Mouse (Mus musculus) hindbrain, embryonic 16.5 days (tissue): ENCODE data around the gene Plpp3. TPM values are rescaled to one million over a fixed set of nuclear protein-coding genes. Genes with fewer than 3 reads are reported as not detected.

Experiments
- ATAC-seq: fragments of 200-750 bp; cut with Nextera tagmentation; 2 replicates; pipeline ENCODE4 v1.8.0; 2017; ENCODE audit warnings: moderate TSS enrichment, moderate library complexity
- H3K27ac ChIP-seq: fragments of 300-500 bp; sonication (generic); 2 replicates; pipeline ENCODE4 v1.5.1; 2014; ENCODE audit warnings: low read depth, mild to moderate bottlenecking, control low read depth, low read length, moderate library complexity
- H3K27me3 ChIP-seq: fragments of 300-500 bp; sonication (generic); replicated peaks from 2 replicates; pipeline ENCODE4 v1.6.1; 2014; ENCODE audit warnings: low read length; ENCODE audit not compliant: control insufficient read depth, insufficient read depth
- H3K36me3 ChIP-seq: fragments of 300-500 bp; sonication (generic); 2 replicates; pipeline ENCODE4 v1.6.1; 2014; ENCODE audit warnings: mild to moderate bottlenecking, low read length, moderate library complexity, mixed read lengths; ENCODE audit not compliant: control insufficient read depth, insufficient read depth
- H3K4me1 ChIP-seq: fragments of 300-500 bp; sonication (generic); 2 replicates; pipeline ENCODE4 v1.6.1; 2014; ENCODE audit warnings: low read depth, low read length; ENCODE audit not compliant: control insufficient read depth, insufficient read depth
- H3K4me2 ChIP-seq: fragments of 300-500 bp; sonication (generic); 2 replicates; pipeline ENCODE4 v1.6.1; 2014; ENCODE audit warnings: mild to moderate bottlenecking, low read length, control low read depth, moderate library complexity
- H3K4me3 ChIP-seq: fragments of 300-500 bp; sonication (generic); 2 replicates; pipeline ENCODE4 v1.5.1; 2014; ENCODE audit warnings: mild to moderate bottlenecking, low read length, control low read depth, moderate library complexity
- H3K9ac ChIP-seq: fragments of 300-500 bp; sonication (generic); 2 replicates; pipeline ENCODE4 v1.6.1; 2014; ENCODE audit warnings: low read depth, mild to moderate bottlenecking, control low read depth, low read length, moderate library complexity
- H3K9me3 ChIP-seq: fragments of 300-500 bp; sonication (generic); 2 replicates; pipeline ENCODE4 v1.6.1; 2014; ENCODE audit warnings: mild to moderate bottlenecking, low read length, moderate library complexity; ENCODE audit not compliant: control insufficient read depth
- WGBS: fragments of 180-500 bp; shearing (Covaris S2); extraction: QIAGEN DNeasy Blood & Tissue Kit; methylation state at CpG from one replicate; pipeline ENCODE4 v1.1.7; 2014; 5-methylcytosine and 5-hydroxymethylcytosine counted together
- polyA plus RNA-seq: library from polyadenylated mRNA; unstranded; fragments of >200 nt; fragmentation: Nextera tagmentation; extraction: Ambion mirVana; gene quantifications from 2 replicates; pipeline ENCODE4 v1.2.1, GENCODE M21; 2015

The Plpp3 gene
- polyA plus RNA-seq, 1 experiment from 2014 or later = 122 TPM

DNA sequence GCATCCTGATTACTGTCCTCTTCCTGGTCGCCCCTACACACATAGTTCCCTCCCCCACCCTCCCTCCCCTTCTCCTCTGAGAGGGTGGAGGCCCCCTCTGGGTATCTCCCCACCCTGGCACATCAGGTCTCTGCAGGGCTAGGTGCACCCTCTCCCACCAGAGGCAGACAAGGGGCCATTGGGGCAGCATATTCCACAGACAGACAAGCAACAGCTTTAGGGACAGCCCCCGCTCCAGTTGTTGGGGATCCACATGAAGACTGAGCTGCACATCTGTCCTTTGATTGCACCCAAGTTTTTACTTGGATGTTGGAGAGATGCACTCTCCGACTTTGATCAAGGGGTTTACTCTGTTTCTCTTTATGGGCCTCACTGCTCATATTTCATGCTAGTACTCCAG, 43.7 kb upstream of the Plpp3 start:
- Histone ChIP-seq H3K36me3 (no peaks in the 10 kb centered on the region), H3K9me3 (no peaks in the 10 kb centered on the region), H3K27me3 (no peaks in the 10 kb centered on the region), H3K27ac (no peak overlapping the region), H3K4me3 (no peak overlapping the region), H3K4me1 (peaks cover 9% of the 10 kb centered on the region; the same call in 1 of the 2 replicates), H3K4me2 (no peak overlapping the region), H3K9ac (no peak overlapping the region)
- 78% methylated on average over 3 of the region's 3 CpGs for WGBS
- no peak for ATAC-seq

DNA sequence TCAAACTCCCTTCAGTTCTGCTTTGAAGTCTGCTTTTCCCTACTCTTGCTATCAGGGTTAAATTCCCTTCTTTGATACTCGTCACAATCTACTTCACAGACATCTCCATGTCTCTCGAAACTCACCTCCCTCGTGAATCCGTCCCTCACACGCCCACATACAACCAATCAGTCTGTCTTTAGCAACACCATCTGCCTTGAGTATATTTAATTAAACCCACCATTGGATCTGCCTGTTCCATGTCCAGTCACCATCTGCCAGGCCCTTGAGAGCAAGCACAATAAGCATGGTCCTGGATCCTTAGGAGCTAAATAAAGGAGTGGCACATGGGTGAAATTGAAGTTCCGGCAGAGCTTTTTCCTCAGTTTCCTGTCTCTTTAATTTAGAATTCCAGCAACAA, 36.1 kb upstream of the Plpp3 start:
- Histone ChIP-seq H3K4me2 (no peak overlapping the region), H3K36me3 (no peaks in the 10 kb centered on the region), H3K4me1 (no peaks in the 10 kb centered on the region), H3K9me3 (no peaks in the 10 kb centered on the region), H3K27me3 (no peaks in the 10 kb centered on the region), H3K4me3 (no peak overlapping the region), H3K9ac (no peak overlapping the region), H3K27ac (no peak overlapping the region)
- WGBS = 52% methylated on average over 6 of the region's 6 CpGs
- ATAC-seq = no peak

DNA sequence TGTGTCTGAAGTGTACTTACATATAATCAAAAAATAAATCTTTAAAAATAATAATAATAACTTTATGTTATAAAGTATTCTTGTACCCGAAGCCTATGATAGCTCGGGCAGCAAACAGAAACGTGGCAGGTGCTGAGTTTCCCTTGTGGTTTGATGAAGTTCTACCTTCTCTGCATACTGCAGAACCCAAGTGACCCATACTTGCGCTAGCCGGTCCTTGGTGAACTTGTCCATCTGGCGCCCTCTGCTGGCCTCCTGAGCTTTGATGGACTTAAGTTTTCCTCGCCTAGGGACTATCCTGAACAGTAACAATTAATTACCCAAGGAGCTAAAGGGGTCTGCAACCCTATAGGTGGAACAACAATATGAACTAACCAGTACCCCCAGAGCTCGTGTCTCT, 34.7 kb upstream of the Plpp3 start:
- Histone ChIP-seq H3K4me2 (no peak overlapping the region), H3K4me3 (no peak overlapping the region), H3K36me3 (no peaks in the 10 kb centered on the region), H3K9ac (no peak overlapping the region), H3K27ac (no peak overlapping the region), H3K27me3 (no peaks in the 10 kb centered on the region), H3K9me3 (0 out of 2 replicates have a peak, but pooled peaks cover 3% of the 10 kb centered on the region), H3K4me1 (no peaks in the 10 kb centered on the region)
- WGBS = 49% methylated on average over 7 of the region's 8 CpGs
- ATAC-seq = no peak

DNA sequence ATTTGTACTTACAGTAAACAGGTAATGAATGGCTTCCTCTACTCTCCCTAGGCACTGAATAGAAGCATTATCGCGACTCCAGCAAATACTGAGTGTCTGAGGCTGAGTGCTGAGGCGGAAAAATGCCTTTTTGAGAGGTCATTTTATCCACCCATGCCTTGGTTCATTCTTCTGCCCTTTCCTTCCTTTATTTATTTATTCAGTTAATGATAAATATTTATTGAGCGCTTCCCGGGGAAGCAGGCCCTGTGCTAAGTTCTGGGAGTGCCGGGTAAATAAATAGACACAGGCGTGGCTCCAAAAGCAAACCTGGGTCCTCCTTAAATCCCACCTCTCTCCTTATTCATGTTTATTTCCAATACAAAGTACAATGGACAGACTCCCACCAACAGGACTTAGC, 27.9 kb upstream of the Plpp3 start:
- Histone ChIP-seq H3K27me3 (no peaks in the 10 kb centered on the region), H3K4me1 (no peaks in the 10 kb centered on the region), H3K9me3 (0 out of 2 replicates have a peak, but pooled peaks cover 3% of the 10 kb centered on the region), H3K36me3 (no peaks in the 10 kb centered on the region), H3K4me2 (no peak overlapping the region), H3K27ac (no peak overlapping the region), H3K4me3 (no peak overlapping the region), H3K9ac (no peak overlapping the region)
- 61% methylated on average over 7 of the region's 7 CpGs for WGBS
- ATAC-seq = no peak

DNA sequence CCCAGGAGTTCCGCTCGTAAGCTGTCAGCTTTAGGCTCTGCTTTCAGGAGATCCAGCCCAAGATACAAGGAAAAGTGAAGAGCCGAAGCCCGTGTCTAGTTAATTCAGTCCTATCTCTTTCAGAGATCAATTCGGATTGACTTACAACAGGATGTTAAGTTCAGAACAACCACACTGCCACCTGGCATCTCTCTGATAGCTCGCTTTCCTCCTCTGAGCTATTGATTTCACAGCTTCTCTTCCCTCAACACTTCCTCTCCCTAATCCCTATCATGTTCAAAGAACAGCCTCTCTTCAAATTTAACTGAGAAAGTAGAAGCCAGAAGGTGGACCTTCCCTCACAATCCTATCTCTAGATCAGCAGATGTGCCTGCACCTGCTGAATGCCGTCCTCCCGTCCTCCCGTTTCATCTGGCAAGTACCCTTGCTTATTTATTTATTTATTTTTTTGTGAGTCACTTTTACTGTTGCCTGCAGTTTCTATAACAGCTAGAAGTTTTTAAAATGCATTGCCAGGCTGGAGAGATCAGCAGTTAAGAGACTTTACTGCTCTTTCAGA, 25.3 kb upstream of the Plpp3 start:
- Histone ChIP-seq H3K36me3 (no peaks in the 10 kb centered on the region), H3K9ac (no peak overlapping the region), H3K4me1 (no peaks in the 10 kb centered on the region), H3K27ac (no peak overlapping the region), H3K9me3 (0 out of 2 replicates have a peak, but pooled peaks cover 1% of the 10 kb centered on the region), H3K27me3 (no peaks in the 10 kb centered on the region), H3K4me2 (no peak overlapping the region), H3K4me3 (no peak overlapping the region)
- no peak for ATAC-seq
- 82% methylated on average over 9 of the region's 9 CpGs for WGBS

DNA sequence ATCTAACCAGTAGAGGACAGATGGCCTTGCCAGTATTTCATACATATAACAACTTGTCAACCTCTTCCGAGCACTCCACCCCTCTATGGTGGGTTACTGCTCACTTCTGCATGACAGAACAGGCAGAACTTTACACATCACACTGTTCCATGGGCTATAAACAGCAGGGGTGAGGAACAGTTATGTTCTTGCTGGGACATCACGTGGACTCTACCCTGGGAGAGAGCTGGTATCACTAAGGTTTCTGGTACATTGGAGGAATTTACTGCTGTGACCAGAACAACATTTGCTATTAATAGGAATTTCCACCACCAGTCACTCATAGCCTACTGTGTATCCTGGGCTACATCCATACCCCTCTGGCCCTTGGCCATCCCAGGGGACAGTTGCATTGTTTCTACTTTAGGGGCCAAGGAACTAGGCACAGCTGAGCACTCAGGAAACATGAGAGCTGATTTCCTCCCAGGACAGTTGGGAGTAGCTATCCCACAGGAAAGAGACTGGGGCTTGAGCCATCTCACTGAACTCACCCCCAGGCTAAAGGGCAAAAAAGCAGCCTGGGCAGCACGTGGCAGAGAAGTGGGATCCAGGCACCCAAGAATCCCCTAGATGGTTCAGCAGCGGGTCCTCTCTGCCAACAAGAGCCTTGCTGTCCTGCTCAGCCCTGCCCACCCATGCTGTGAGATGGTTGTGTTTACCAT, 23.6 kb upstream of the Plpp3 start:
- Histone ChIP-seq H3K4me1 (no peaks in the 10 kb centered on the region), H3K27ac (no peak overlapping the region), H3K9ac (no peak overlapping the region), H3K4me2 (no peak overlapping the region), H3K4me3 (no peak overlapping the region), H3K27me3 (no peaks in the 10 kb centered on the region), H3K36me3 (no peaks in the 10 kb centered on the region), H3K9me3 (no peaks in the 10 kb centered on the region)
- whole genome bisulfite sequencing = 80% methylated on average over 4 of the region's 4 CpGs
- ATAC-seq = no peak

DNA sequence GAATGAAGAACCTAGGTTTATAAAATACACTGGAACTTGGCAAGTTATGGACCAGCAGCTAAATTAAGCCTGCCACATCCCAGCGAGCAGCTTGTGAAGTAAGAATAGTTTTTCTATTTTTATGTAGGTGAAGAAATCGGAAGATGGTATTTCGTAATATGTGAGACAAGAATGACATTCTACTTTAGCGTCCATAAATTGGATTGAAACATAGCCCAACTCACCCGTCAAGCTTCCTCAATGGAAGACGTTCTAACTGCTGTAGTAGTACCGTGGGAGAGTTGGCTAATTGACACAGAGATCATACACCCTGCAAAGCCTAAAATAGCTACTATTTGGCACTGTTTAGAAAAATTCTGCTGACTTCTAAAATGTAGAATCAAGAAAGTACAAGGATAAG, 7.7 kb upstream of the Plpp3 start:
- no peak for ATAC-seq
- WGBS = 87% methylated on average over 7 of the region's 7 CpGs
- H3K4me3 ChIP-seq = no peak overlapping the region

DNA sequence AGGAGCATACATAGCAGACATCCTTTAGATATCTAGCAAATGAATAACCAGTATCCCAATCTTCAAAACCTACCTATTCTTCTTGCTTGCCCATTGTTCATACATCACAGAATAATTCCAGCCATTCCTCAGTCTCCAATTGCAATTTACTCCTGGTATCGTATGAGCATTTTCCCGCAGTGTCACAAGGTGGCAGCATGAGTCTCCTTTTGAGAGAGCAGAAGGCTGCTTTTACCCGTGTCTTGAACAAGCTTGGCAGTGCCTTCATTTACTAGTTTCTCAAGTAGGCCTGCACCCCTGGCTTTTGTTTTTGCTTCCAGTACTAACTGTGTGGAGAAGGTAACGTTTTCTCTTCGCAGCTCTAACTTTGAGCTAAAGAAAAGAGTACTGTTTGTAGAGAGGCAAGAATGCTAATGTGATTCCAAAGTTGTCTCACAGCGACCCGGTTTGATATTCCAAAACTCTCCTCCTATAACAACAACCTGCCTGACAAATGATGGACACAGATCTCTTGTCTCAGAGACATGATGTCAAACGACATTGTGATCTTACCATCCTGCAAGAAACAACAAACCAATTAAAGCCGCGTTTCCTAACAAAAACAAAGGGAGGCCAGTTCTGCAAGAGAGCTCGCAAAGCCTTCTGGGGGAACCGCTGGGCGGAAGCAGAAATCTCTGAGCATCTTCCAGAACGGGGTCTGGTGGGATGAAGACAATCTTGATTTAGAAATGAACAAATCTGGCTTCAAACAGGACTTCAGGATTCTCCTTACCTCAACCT, 5.0 kb upstream of the Plpp3 start:
- WGBS = 40% methylated on average over 14 of the region's 14 CpGs
- H3K27ac ChIP-seq = no peak overlapping the region
- no peaks in the 10 kb centered on the region for H3K9me3 ChIP-seq
- no peaks in the 10 kb centered on the region for H3K4me1 ChIP-seq
- H3K4me2 ChIP-seq = no peak overlapping the region
- H3K36me3 ChIP-seq = no peaks in the 10 kb centered on the region
- H3K27me3 ChIP-seq = no peaks in the 10 kb centered on the region
- no peak overlapping the region for H3K4me3 ChIP-seq
- ATAC-seq = 0 out of 2 replicates have a peak, but pooled peaks have one; percentile 42
- H3K9ac ChIP-seq = no peak overlapping the region

More for the DNA sequence above, 7.7 kb upstream of the Plpp3 start:
- Histone ChIP-seq H3K4me1 (no peaks in the 10 kb centered on the region), H3K36me3 (no peaks in the 10 kb centered on the region), H3K9me3 (no peaks in the 10 kb centered on the region; the same call in 1 of the 2 replicates), H3K27ac (no peak overlapping the region), H3K27me3 (no peaks in the 10 kb centered on the region), H3K9ac (no peak overlapping the region), H3K4me2 (no peak overlapping the region)

DNA sequence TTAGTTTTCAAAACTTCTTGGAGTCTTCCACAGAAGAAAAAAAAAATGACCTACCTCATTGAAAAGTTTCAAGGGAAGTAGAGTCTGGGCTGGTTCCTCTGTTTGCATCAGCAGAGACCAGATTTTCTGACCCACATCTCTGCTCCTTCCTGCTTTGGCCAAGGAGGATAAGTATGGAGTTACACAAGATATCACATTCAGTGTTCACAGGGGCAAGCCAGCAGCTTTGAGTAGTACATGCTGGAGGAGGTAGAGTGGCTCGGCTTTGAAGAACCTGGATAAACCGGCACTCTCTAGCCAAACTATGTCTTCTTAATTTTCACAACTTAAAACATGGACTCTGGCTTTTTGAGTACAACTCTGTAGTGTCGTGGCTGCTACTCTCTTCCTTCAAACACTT, 3.9 kb upstream of the Plpp3 start:
- 90% methylated on average over 3 of the region's 3 CpGs for WGBS

More for the DNA sequence above, 3.9 kb upstream of the Plpp3 start:
- H3K9ac ChIP-seq = no peak overlapping the region
- no peaks in the 10 kb centered on the region for H3K27me3 ChIP-seq
- H3K27ac ChIP-seq = no peak overlapping the region
- no peak overlapping the region for H3K4me2 ChIP-seq
- no peak for ATAC-seq
- no peaks in the 10 kb centered on the region for H3K9me3 ChIP-seq
- no peaks in the 10 kb centered on the region for H3K36me3 ChIP-seq
- no peak overlapping the region for H3K4me3 ChIP-seq
- H3K4me1 ChIP-seq = peaks cover under 1% of the 10 kb centered on the region; the same call in 1 of the 2 replicates
